ENCODE assay signal across 9 mouse cellular contexts in genomic region chr1:87036334-87036733, GRCm38 (mm10). TPM values are rescaled to one million over a fixed set of nuclear protein-coding genes. Genes with fewer than 3 reads are reported as not detected.
A peak's percentile ranks its signal among the peaks of the same experiment; 100 is the strongest.
DNase-seq lines count a peak whose midpoint lies in the region; ATAC-seq and TF ChIP-seq lines count a peak whose summit lies in the region.
"Had no signal": no experiment of that assay in that cellular context is flagged by ENCODE, and none has a peak within 500 bp of the region (broad histone marks: within the 10 kb centered on the region; RNA-seq: fewer than 3 reads in every experiment).

No protein-coding gene starts in this region.

- no peak overlapping the region for H3K4me3 ChIP-seq in lung, embryonic 16.5 days (ENCODE audit: low read length)
- no peak overlapping the region for H3K4me3 ChIP-seq in forebrain, embryonic 11.5 days (ENCODE audit: low read depth, low read length)
- H3K4me3 ChIP-seq in hindbrain, postnatal 0 days (ENCODE audit: low read length), result no peak overlapping the region
- H3K4me3 ChIP-seq in neural tube, embryonic 15.5 days (replicated peaks), result no peak overlapping the region

- H3K27ac ChIP-seq in lung, embryonic 16.5 days (ENCODE audit: low read length), result peak overlapping the region; percentile 95
- peak overlapping the region; percentile 69 for H3K27ac ChIP-seq in forebrain, embryonic 11.5 days (ENCODE audit: low read depth, low read length)
- H3K27ac ChIP-seq in hindbrain, postnatal 0 days, result peak overlapping the region; percentile 75; the same call in 1 of the 2 replicates
- peak overlapping the region; percentile 75 for H3K27ac ChIP-seq in neural tube, embryonic 15.5 days (replicated peaks)

- no peak overlapping the region for H3K4me2 ChIP-seq in lung, embryonic 16.5 days (ENCODE audit: low read depth, low read length)
- H3K4me2 ChIP-seq in forebrain, embryonic 11.5 days (ENCODE audit: low read depth, low read length, severe bottlenecking), result no peak overlapping the region
- H3K4me2 ChIP-seq in hindbrain, postnatal 0 days (ENCODE audit: low read depth, low read length), result no peak overlapping the region
- no peak overlapping the region for H3K4me2 ChIP-seq in neural tube, embryonic 15.5 days

- peak; percentile 46 for ATAC-seq in lung, embryonic 16.5 days (ENCODE audit: low read depth)
- no peak for ATAC-seq in forebrain, embryonic 11.5 days (replicated peaks; ENCODE audit: low FRiP score)
- ATAC-seq in hindbrain, postnatal 0 days, result no peak
- no peak for ATAC-seq in neural tube, embryonic 15.5 days (ENCODE audit: low FRiP score)

- no peaks in the 10 kb centered on the region for H3K27me3 ChIP-seq in lung, embryonic 16.5 days (ENCODE audit: control insufficient read depth, insufficient read depth, low read depth, low read length)
- H3K27me3 ChIP-seq in forebrain, embryonic 11.5 days (ENCODE audit: control insufficient read depth, insufficient read depth, low read length), result no peaks in the 10 kb centered on the region
- no peaks in the 10 kb centered on the region for H3K27me3 ChIP-seq in hindbrain, postnatal 0 days (ENCODE audit: insufficient read depth, low read length)
- H3K27me3 ChIP-seq in neural tube, embryonic 15.5 days (replicated peaks), result no peaks in the 10 kb centered on the region

- H3K36me3 ChIP-seq in lung, embryonic 16.5 days (ENCODE audit: control insufficient read depth, insufficient read depth, low read length), result no peaks in the 10 kb centered on the region
- no peaks in the 10 kb centered on the region for H3K36me3 ChIP-seq in forebrain, embryonic 11.5 days (ENCODE audit: control insufficient read depth, insufficient read depth, low read length)
- H3K36me3 ChIP-seq in hindbrain, postnatal 0 days (ENCODE audit: insufficient read depth, low read length), result no peaks in the 10 kb centered on the region
- H3K36me3 ChIP-seq in neural tube, embryonic 15.5 days, result no peaks in the 10 kb centered on the region

- no peak for DNase-seq in lung, postnatal 4 days
- no peak for DNase-seq in forebrain, embryonic 11.5 days (ENCODE audit: low spot score)
- no peak for DNase-seq in hindbrain, postnatal 0 days (ENCODE audit: low spot score)
- DNase-seq in frontal cortex, postnatal 25 days (ENCODE audit: low spot score in 2 of 2), result no peak
- DNase-seq in thymus, postnatal 4 days, result no peak
- DNase-seq in spleen, postnatal 36 days (ENCODE audit: low spot score in 2 of 2), result no peak

- H3K9ac ChIP-seq in lung, embryonic 16.5 days (ENCODE audit: low read length), result peak overlapping the region; percentile 36
- H3K9ac ChIP-seq in forebrain, embryonic 11.5 days (ENCODE audit: low read length), result peak overlapping the region; percentile 35
- no peak overlapping the region; the same call in 1 of the 2 replicates for H3K9ac ChIP-seq in hindbrain, postnatal 0 days (replicated peaks; ENCODE audit: low read length)
- no peak overlapping the region for H3K9ac ChIP-seq in neural tube, embryonic 15.5 days (replicated peaks)

- TF ChIP-seq CTCF in hindbrain, postnatal 0 days (IDR thresholded peaks at IDR 0.05; ENCODE audit: low read depth), result no peak

- H3K4me1 ChIP-seq in lung, embryonic 16.5 days (replicated peaks; ENCODE audit: control insufficient read depth, insufficient read depth, low read length), result peaks cover 37% of the 10 kb centered on the region
- peaks cover 16% of the 10 kb centered on the region for H3K4me1 ChIP-seq in forebrain, embryonic 11.5 days (replicated peaks; ENCODE audit: control insufficient read depth, insufficient read depth, low read length)
- H3K4me1 ChIP-seq in hindbrain, postnatal 0 days (ENCODE audit: insufficient read depth, low read length), result peaks cover 12% of the 10 kb centered on the region; the same call in 1 of the 2 replicates
- peaks cover 22% of the 10 kb centered on the region for H3K4me1 ChIP-seq in neural tube, embryonic 15.5 days

- no peaks in the 10 kb centered on the region for H3K9me3 ChIP-seq in lung, embryonic 16.5 days (ENCODE audit: control insufficient read depth, low read length)
- no peaks in the 10 kb centered on the region for H3K9me3 ChIP-seq in forebrain, embryonic 11.5 days (ENCODE audit: control insufficient read depth, low read length)
- no peaks in the 10 kb centered on the region for H3K9me3 ChIP-seq in hindbrain, postnatal 0 days (ENCODE audit: low read length)
- H3K9me3 ChIP-seq in neural tube, embryonic 15.5 days (replicated peaks), result no peaks in the 10 kb centered on the region

- WGBS in lung, embryonic 16.5 days, result 67% methylated on average over 3 of the region's 3 CpGs
- 59% methylated on average over 3 of the region's 3 CpGs for WGBS in forebrain, embryonic 11.5 days
- WGBS in hindbrain, postnatal 0 days, result 49% methylated on average over 3 of the region's 3 CpGs
- 62% methylated on average over 3 of the region's 3 CpGs for WGBS in neural tube, embryonic 15.5 days

RNA-seq across cellular contexts. Expression of gene Alppl2, which starts 53.4 kb away (rescaled TPM):
- not detected in 2 replicates for polyA plus RNA-seq in lung, embryonic 16.5 days (2015; fragmentation: Nextera tagmentation; extraction: Ambion mirVana)
- not detected in 2 replicates for polyA plus RNA-seq in forebrain, embryonic 11.5 days (2014; fragmentation: Nextera tagmentation; extraction: Ambion mirVana)
- not detected in 2 replicates for total RNA-seq in hindbrain, postnatal 0 days (2014; rRNA removed)
- not detected in 2 replicates for polyA plus RNA-seq in hindbrain, postnatal 0 days (2015; fragmentation: Nextera tagmentation; extraction: Ambion mirVana)
- not detected in 2 replicates for polyA plus RNA-seq in neural tube, embryonic 15.5 days (2015; fragmentation: Nextera tagmentation; extraction: Ambion mirVana)
- total RNA-seq: adrenal gland, postnatal 14 days had no signal

Comparison
In these comparisons a context has a peak if more than half of its experiments do, and no peak if none do; other contexts are left out.
1. H3K9ac ChIP-seq: peak in lung, embryonic 16.5 days (single experiment) and forebrain, embryonic 11.5 days (single experiment); none in hindbrain, postnatal 0 days (single experiment) and neural tube, embryonic 15.5 days (single experiment).
2. Peak in every context shown above with its lines, with median percentiles within 50 percentile points of each other: H3K27ac ChIP-seq.